Mouse (Mus musculus): Measurements from ENCODE around the gene Wdfy3. TPM values are rescaled to one million over a fixed set of nuclear protein-coding genes. Genes with fewer than 3 reads are reported as not detected.

Gene Wdfy3
- total and polyA plus RNA-seq, 2 experiments from 2014 or later = 18.2 to 89.2 TPM

- no peaks in the 10 kb centered on the region for H3K9me3 ChIP-seq (ENCODE audit: low read length)
- H3K4me2 ChIP-seq (ENCODE audit: low read depth, low read length, poor library complexity, severe bottlenecking) = no peak overlapping the region
- peaks cover 6% of the 10 kb centered on the region for H3K36me3 ChIP-seq (ENCODE audit: insufficient read depth, low read length)
- no peak for DNase-seq (ENCODE audit: low spot score)
- 81% methylated on average over 12 of the region's 12 CpGs for WGBS
- H3K9ac ChIP-seq (replicated peaks; ENCODE audit: low read length, poor library complexity, severe bottlenecking) = no peak overlapping the region
- TF ChIP-seq CTCF (IDR thresholded peaks at IDR 0.05) = no peak
- H3K27ac ChIP-seq (ENCODE audit: low read depth, low read length) = no peak overlapping the region
- no peaks in the 10 kb centered on the region; the same call in 1 of the 2 replicates for H3K4me1 ChIP-seq (ENCODE audit: insufficient read depth, low read length)
- no peak for ATAC-seq (ENCODE audit: low FRiP score)
- H3K4me3 ChIP-seq (ENCODE audit: low read depth, low read length) = no peak overlapping the region
- no peaks in the 10 kb centered on the region for H3K27me3 ChIP-seq (ENCODE audit: insufficient read depth, low read length)
Observed at GRCm38 (mm10) chr5:101968153-101968851, 101.4 kb downstream of the Wdfy3 start.

GRCm38 (mm10) chr5:101967832-101968152 is 101.9 kb downstream of the Wdfy3 start:
- Histone ChIP-seq H3K4me2 (ENCODE audit: low read depth, low read length, poor library complexity, severe bottlenecking) (no peak overlapping the region), H3K4me3 (ENCODE audit: low read depth, low read length) (no peak overlapping the region), H3K9ac (replicated peaks; ENCODE audit: low read length, poor library complexity, severe bottlenecking) (no peak overlapping the region), H3K4me1 (ENCODE audit: insufficient read depth, low read length) (no peaks in the 10 kb centered on the region; the same call in 1 of the 2 replicates), H3K36me3 (ENCODE audit: insufficient read depth, low read length) (peaks cover 6% of the 10 kb centered on the region), H3K27ac (ENCODE audit: low read depth, low read length) (peak overlapping the region; percentile 3; the same call in 1 of the 2 replicates), H3K27me3 (ENCODE audit: insufficient read depth, low read length) (no peaks in the 10 kb centered on the region), H3K9me3 (ENCODE audit: low read length) (no peaks in the 10 kb centered on the region)
- DNase-seq (ENCODE audit: low spot score) = no peak
- 84% methylated on average over 2 of the region's 2 CpGs for WGBS
- no peak for ATAC-seq (ENCODE audit: low FRiP score)
- TF ChIP-seq CTCF (IDR thresholded peaks at IDR 0.05) = no peak

- no peak for ATAC-seq (ENCODE audit: low FRiP score)
- no peaks in the 10 kb centered on the region for H3K4me1 ChIP-seq (ENCODE audit: insufficient read depth, low read length)
- H3K27me3 ChIP-seq (ENCODE audit: insufficient read depth, low read length) = no peaks in the 10 kb centered on the region
- DNase-seq (ENCODE audit: low spot score) = peak; percentile 39
- H3K4me3 ChIP-seq (ENCODE audit: low read depth, low read length) = no peak overlapping the region
- peaks cover 23% of the 10 kb centered on the region for H3K36me3 ChIP-seq (ENCODE audit: insufficient read depth, low read length)
- H3K4me2 ChIP-seq (ENCODE audit: low read depth, low read length, poor library complexity, severe bottlenecking) = no peak overlapping the region
- no peak for TF ChIP-seq CTCF (IDR thresholded peaks at IDR 0.05)
- WGBS = 44% methylated on average over 4 of the region's 4 CpGs
- H3K9me3 ChIP-seq (ENCODE audit: low read length) = no peaks in the 10 kb centered on the region
- no peak overlapping the region for H3K27ac ChIP-seq (ENCODE audit: low read depth, low read length)
- no peak overlapping the region for H3K9ac ChIP-seq (replicated peaks; ENCODE audit: low read length, poor library complexity, severe bottlenecking)
Observed at GRCm38 (mm10) chr5:101962824-101963223, 106.9 kb downstream of the Wdfy3 start.

- Histone ChIP-seq H3K4me2 (ENCODE audit: low read depth, low read length, poor library complexity, severe bottlenecking) (no peak overlapping the region), H3K4me1 (ENCODE audit: insufficient read depth, low read length) (no peaks in the 10 kb centered on the region), H3K27ac (ENCODE audit: low read depth, low read length) (no peak overlapping the region), H3K9ac (replicated peaks; ENCODE audit: low read length, poor library complexity, severe bottlenecking) (no peak overlapping the region), H3K36me3 (ENCODE audit: insufficient read depth, low read length) (peaks cover 22% of the 10 kb centered on the region), H3K9me3 (ENCODE audit: low read length) (no peaks in the 10 kb centered on the region), H3K27me3 (ENCODE audit: insufficient read depth, low read length) (no peaks in the 10 kb centered on the region), H3K4me3 (ENCODE audit: low read depth, low read length) (no peak overlapping the region)
- ATAC-seq (ENCODE audit: low FRiP score) = no peak
- DNase-seq (ENCODE audit: low spot score) = no peak
- no peak for TF ChIP-seq CTCF (IDR thresholded peaks at IDR 0.05)
- 95% methylated on average over 13 of the region's 13 CpGs for WGBS
Observed at GRCm38 (mm10) chr5:101959369-101959768, 110.4 kb downstream of the Wdfy3 start.

- no peak for ATAC-seq (ENCODE audit: low FRiP score)
- Histone ChIP-seq H3K9ac (replicated peaks; ENCODE audit: low read length, poor library complexity, severe bottlenecking) (no peak overlapping the region), H3K27ac (ENCODE audit: low read depth, low read length) (no peak overlapping the region), H3K27me3 (ENCODE audit: insufficient read depth, low read length) (no peaks in the 10 kb centered on the region), H3K36me3 (ENCODE audit: insufficient read depth, low read length) (peaks cover 24% of the 10 kb centered on the region), H3K4me1 (ENCODE audit: insufficient read depth, low read length) (no peaks in the 10 kb centered on the region), H3K4me2 (ENCODE audit: low read depth, low read length, poor library complexity, severe bottlenecking) (no peak overlapping the region), H3K9me3 (ENCODE audit: low read length) (no peaks in the 10 kb centered on the region), H3K4me3 (ENCODE audit: low read depth, low read length) (no peak overlapping the region)
- DNase-seq (ENCODE audit: low spot score) = no peak
- no peak for TF ChIP-seq CTCF (IDR thresholded peaks at IDR 0.05)
- WGBS = 78% methylated on average over 4 of the region's 4 CpGs
Observed at GRCm38 (mm10) chr5:101958941-101959340, 110.8 kb downstream of the Wdfy3 start.

GRCm38 (mm10) chr5:101957419-101957818 is 112.3 kb downstream of the Wdfy3 start:
- Histone ChIP-seq H3K9ac (replicated peaks; ENCODE audit: low read length, poor library complexity, severe bottlenecking) (no peak overlapping the region), H3K4me2 (ENCODE audit: low read depth, low read length, poor library complexity, severe bottlenecking) (no peak overlapping the region), H3K4me3 (ENCODE audit: low read depth, low read length) (no peak overlapping the region), H3K4me1 (ENCODE audit: insufficient read depth, low read length) (no peaks in the 10 kb centered on the region), H3K36me3 (ENCODE audit: insufficient read depth, low read length) (peaks cover 31% of the 10 kb centered on the region), H3K9me3 (ENCODE audit: low read length) (no peaks in the 10 kb centered on the region), H3K27ac (ENCODE audit: low read depth, low read length) (no peak overlapping the region), H3K27me3 (ENCODE audit: insufficient read depth, low read length) (no peaks in the 10 kb centered on the region)
- WGBS = 87% methylated on average over 8 of the region's 8 CpGs
- no peak for DNase-seq (ENCODE audit: low spot score)
- ATAC-seq (ENCODE audit: low FRiP score) = no peak
- TF ChIP-seq CTCF (IDR thresholded peaks at IDR 0.05) = no peak
